In the genomic region with DNA sequence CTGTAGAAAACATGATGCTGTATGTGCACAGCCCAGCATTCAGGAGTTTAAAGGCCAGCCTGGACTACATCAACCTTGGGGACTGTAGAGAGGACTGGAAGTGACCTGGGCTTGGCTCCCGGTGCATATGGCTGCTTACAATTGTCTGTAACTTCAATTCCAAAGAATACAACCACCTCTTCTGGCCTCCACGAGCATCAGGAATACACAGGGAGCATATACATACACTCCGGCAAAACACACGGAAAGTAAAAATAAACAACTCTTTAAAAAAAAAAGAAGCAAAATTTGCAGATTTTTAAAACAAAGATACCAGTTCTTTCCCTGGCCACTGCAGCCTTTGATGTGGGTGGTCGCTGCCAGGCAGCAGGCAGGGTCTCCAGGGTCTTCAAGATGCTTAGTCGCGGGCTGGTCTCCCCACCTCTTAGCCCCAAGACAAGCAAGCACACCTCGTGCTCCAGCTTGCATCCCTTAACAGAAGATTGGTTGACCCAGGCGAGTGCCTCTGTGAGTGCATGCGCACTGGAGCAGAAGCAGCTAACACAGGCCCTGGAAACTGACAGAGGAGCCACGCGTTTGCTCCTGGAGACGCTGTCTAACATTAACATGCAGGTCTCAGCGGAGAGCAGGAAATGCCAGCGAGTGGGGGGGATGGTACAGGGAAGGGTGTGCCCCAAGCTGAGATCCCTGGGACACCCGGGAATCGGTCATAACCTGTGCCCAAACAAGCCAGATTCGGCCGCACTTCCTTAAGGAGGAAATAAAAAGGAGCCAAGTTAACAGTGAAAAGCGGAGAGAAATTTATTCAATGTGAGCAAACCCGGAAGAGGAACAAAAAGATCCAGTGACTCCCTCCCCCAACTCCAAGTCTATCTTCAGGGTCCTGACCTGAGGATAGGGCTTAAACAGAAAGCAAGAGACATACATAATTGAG, we compare ENCODE assay signal across 8 mouse cellular contexts. TPM values are rescaled to one million over a fixed set of nuclear protein-coding genes. Genes with fewer than 3 reads are reported as not detected.
DNase-seq lines count a peak whose midpoint lies in the region; ATAC-seq lines count a peak whose summit lies in the region.

No protein-coding gene starts in this region.

- H3K27me3 ChIP-seq in megakaryocyte, embryonic 14.5 days (replicated peaks), result no peaks in the 10 kb centered on the region

- peak overlapping the region; percentile 90 for H3K4me3 ChIP-seq in megakaryocyte, embryonic 14.5 days (replicated peaks)

- DNase-seq in adrenal gland, adult 2 months, result peak; percentile 86
- DNase-seq in embryo, embryonic 10 days (ENCODE audit: low spot score), result peak; percentile 89
- peak; percentile 72 for DNase-seq in gastrocnemius, postnatal 25 days
- peak; percentile 56 to 79 for DNase-seq in left cerebral cortex, postnatal 10 days (ENCODE audit: extremely low spot score in 1 of 2, low spot score in 2 of 2)
- peak; percentile 58 for DNase-seq in right cerebral cortex, postnatal 14 days
- DNase-seq in urinary bladder, postnatal 36 days (ENCODE audit: low spot score in 2 of 2), result peak; percentile 69 to 78

- no peaks in the 10 kb centered on the region for H3K36me3 ChIP-seq in megakaryocyte, embryonic 14.5 days (replicated peaks; ENCODE audit: low read length)

- intact Hi-C loops in left cerebral cortex, postnatal 10 days (cut with DNase I), result no loop called here

- H3K9me3 ChIP-seq in megakaryocyte, embryonic 14.5 days, result no peaks in the 10 kb centered on the region

- ATAC-seq in inflammation-experienced regulatory T-cells, adult 6 months, result peak; percentile 91

- H3K4me1 ChIP-seq in megakaryocyte, embryonic 14.5 days, result peaks cover 31% of the 10 kb centered on the region

RNA-seq across cellular contexts. Expression of a gene that starts 52.0 kb away (rescaled TPM):
- 1 to 10 TPM in 1 of 2 experiments, under 1 TPM in 1; 0.92 to 1.1 TPM for total RNA-seq in adrenal gland, adult 2 months (2021)
- polyA plus RNA-seq in adrenal gland, adult 2 months (2012; rRNA removed), result 3.2 and 3.7 TPM in 2 replicates
- not detected for total RNA-seq in gastrocnemius, postnatal 25 days (2021)
- polyA plus RNA-seq in inflammation-experienced regulatory T-cells, adult 6 months (2017; shearing (Covaris generic)), result not detected
- total RNA-seq in left cerebral cortex, postnatal 10 days (2021), result under 1 TPM in 1 of 2 experiments, not detected in 1; 0.24 TPM
- polyA plus RNA-seq in megakaryocyte, embryonic 14.5 days (2012; ENCODE audit: insufficient read depth, low replicate concordance), result 0.43 TPM in 1 of 2 replicates, not detected in the other

Comparison
In these comparisons a context has a peak if more than half of its experiments do, and no peak if none do; other contexts are left out.
1. Peak in every context shown above with its lines: DNase-seq, ATAC-seq and H3K4me3 ChIP-seq.